Mouse (Mus musculus) hindbrain, embryonic 13.5 days (tissue): ENCODE measurements at regions not wholly inside any gene's neighbourhood (a gene's known extent, or its start where the extent isn't known, plus 50 kb on each side); places are given as distances from the start of the nearest gene placed in this dataset.

Source experiments
- ATAC-seq: fragments of 200-750 bp; cut with Nextera tagmentation; 2 replicates; pipeline ENCODE4 v1.8.0; 2017; ENCODE audit warnings: moderate TSS enrichment; ENCODE audit not compliant: low FRiP score
- H3K27ac ChIP-seq: fragments of 300-500 bp; sonication (generic); 2 replicates; pipeline ENCODE4 v1.5.1; 2015; ENCODE audit warnings: inconsistent platforms, mild to moderate bottlenecking, moderate library complexity
- H3K27me3 ChIP-seq: fragments of 300-500 bp; sonication (generic); 2 replicates; pipeline ENCODE4 v1.6.1; 2015; ENCODE audit warnings: mild to moderate bottlenecking, inconsistent platforms
- H3K36me3 ChIP-seq: fragments of 300-500 bp; sonication (generic); 2 replicates; pipeline ENCODE4 v1.6.1; 2015; ENCODE audit warnings: mild to moderate bottlenecking, inconsistent platforms
- H3K4me1 ChIP-seq: fragments of 300-500 bp; sonication (generic); replicated peaks from 2 replicates; pipeline ENCODE4 v1.6.1; 2015; ENCODE audit warnings: inconsistent platforms
- H3K4me2 ChIP-seq: fragments of 300-500 bp; sonication (generic); 2 replicates; pipeline ENCODE4 v1.6.1; 2015; ENCODE audit warnings: inconsistent platforms, mild to moderate bottlenecking, moderate library complexity
- H3K4me3 ChIP-seq: fragments of 300-500 bp; sonication (generic); 2 replicates; pipeline ENCODE4 v1.5.1; 2015; ENCODE audit warnings: mild to moderate bottlenecking, inconsistent platforms
- H3K9ac ChIP-seq: fragments of 300-500 bp; sonication (generic); 2 replicates; pipeline ENCODE4 v1.6.1; 2015; ENCODE audit warnings: mild to moderate bottlenecking, inconsistent platforms
- H3K9me3 ChIP-seq: fragments of 300-500 bp; sonication (generic); 2 replicates; pipeline ENCODE4 v1.6.1; 2016; ENCODE audit warnings: inconsistent platforms
- WGBS: fragments of 180-500 bp; shearing (Covaris S2); methylation state at CpG from one replicate; pipeline ENCODE4 v1.1.7; 2015; 5-methylcytosine and 5-hydroxymethylcytosine counted together

DNA sequence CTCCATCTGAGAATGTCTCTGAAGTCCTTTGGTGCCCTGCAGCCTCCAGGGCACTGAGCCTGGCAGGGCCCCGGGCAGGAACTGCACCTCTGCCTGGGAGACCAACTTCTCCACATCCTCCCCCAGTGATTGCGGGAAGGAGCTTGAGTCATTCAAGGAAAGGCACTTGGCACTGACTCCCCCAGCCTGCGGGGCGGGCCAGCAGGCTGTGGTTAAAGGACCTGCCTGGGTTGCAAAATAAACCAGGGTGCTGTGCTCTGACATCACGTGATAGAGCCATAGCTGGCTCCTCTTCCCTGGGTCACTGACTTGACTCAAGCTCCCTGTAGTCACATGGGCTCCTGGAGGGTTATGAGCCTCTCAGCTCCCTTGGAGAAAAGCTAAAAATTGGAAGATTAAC is 108.5 kb downstream of the Gm826 start:
- H3K4me3 ChIP-seq, result no peak overlapping the region
- H3K9me3 ChIP-seq, result no peaks in the 10 kb centered on the region
- H3K4me2 ChIP-seq, result no peak overlapping the region
- no peaks in the 10 kb centered on the region for H3K36me3 ChIP-seq
- no peak overlapping the region for H3K9ac ChIP-seq
- 78% methylated on average over 5 of the region's 5 CpGs for WGBS
- H3K27ac ChIP-seq, result no peak overlapping the region
- H3K4me1 ChIP-seq, result no peaks in the 10 kb centered on the region
- ATAC-seq, result no peak
- peaks cover 56% of the 10 kb centered on the region for H3K27me3 ChIP-seq

DNA sequence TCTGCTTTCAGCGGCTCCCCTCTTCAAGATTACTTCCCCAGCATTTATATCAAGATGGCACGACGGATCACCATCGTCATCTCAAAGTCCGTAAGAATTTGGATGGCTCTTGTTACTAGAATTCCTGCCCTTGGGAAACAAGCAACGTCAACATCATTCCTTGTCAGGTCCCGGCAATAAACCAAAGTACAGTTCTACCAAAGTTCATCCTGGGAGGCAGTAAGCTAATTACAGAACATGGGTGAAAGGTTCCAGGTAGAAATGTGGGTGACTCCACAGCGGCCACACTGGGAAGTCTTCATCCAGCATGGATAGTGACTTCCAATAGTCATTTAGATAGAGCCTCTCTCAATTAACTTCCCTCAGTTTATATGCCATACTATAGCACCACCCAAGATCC is 110.6 kb downstream of the Gm826 start:
- 94% methylated on average over 8 of the region's 8 CpGs for WGBS
- Histone ChIP-seq H3K27me3 (peaks cover 60% of the 10 kb centered on the region), H3K9ac (no peak overlapping the region), H3K4me1 (no peaks in the 10 kb centered on the region), H3K9me3 (no peaks in the 10 kb centered on the region), H3K4me3 (no peak overlapping the region), H3K36me3 (no peaks in the 10 kb centered on the region), H3K27ac (no peak overlapping the region), H3K4me2 (no peak overlapping the region)
- no peak for ATAC-seq

GRCm38 (mm10) chr2:160221772-160222171 is 112.2 kb downstream of the Gm826 start:
- Histone ChIP-seq H3K4me1 (no peaks in the 10 kb centered on the region), H3K9me3 (no peaks in the 10 kb centered on the region), H3K4me2 (no peak overlapping the region), H3K9ac (no peak overlapping the region), H3K27me3 (peaks cover 59% of the 10 kb centered on the region), H3K27ac (no peak overlapping the region), H3K4me3 (no peak overlapping the region), H3K36me3 (no peaks in the 10 kb centered on the region)
- no peak for ATAC-seq
- WGBS, result 34% methylated on average over 9 of the region's 11 CpGs

DNA sequence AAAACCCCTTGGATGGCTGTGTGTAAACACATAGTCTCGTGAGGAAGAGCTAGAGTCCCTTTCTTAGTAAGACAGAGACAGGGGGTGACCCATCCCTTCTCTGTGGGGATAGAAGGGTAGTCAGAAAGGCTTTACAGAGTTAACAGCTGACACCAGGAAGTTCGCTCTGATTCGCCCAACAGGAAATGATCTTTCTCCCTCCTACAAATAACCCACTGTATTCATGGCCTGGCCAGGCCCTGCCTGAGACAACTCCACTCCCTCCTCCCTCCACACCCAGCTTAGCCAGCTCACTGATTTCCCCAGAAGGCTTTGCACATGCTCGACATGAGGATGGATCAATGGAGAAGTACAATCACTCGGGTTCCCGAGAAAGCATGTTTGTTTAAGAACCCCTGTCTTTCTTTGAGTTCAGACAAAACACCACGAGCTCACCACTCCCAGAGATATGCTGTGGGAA is 113.4 kb downstream of the Gm826 start:
- Histone ChIP-seq H3K9me3 (no peaks in the 10 kb centered on the region), H3K36me3 (no peaks in the 10 kb centered on the region), H3K4me2 (no peak overlapping the region), H3K4me1 (no peaks in the 10 kb centered on the region), H3K27me3 (peaks cover 57% of the 10 kb centered on the region), H3K4me3 (no peak overlapping the region), H3K27ac (no peak overlapping the region), H3K9ac (no peak overlapping the region)
- WGBS, result 15% methylated on average over 7 of the region's 7 CpGs
- no peak for ATAC-seq

DNA sequence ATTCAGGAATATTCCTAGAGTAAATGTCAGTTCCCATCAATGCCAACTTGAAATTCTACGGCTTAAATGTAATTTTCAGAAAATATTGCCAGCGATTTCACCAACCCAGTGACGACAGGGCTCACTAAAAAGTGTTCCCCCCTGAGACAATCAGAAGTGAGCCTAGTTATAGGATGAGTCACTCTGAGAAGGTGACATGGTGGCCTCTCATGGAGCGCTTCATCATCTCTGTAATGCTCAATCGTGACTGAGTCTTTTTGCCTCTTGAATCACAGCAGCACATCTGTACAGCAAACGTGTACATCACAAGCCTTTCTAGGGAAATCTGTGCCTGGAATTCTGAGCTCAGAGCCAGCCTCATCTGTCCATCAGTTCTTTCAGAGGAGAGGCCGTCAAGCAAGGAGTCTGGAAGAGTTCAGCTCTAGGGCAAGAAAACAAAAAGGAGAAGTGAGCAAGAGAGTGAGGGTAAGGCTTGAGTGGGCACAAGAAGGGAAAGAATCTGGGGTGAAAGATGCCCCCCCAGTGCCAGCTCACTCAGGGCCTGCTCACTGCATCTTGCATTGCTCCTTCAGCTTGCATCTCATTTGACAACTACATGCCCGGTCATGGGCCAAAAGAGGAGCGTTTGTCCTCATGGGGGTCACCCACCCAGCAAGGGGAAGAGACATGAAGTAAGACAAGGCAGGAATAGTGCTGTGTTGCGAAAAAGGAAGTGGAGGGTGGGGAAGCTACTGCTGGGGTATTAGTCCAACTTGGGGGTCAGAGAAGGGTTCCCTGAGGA is 119.7 kb downstream of the Gm826 start:
- peaks cover 23% of the 10 kb centered on the region for H3K27me3 ChIP-seq
- H3K36me3 ChIP-seq, result no peaks in the 10 kb centered on the region
- no peak overlapping the region for H3K4me2 ChIP-seq
- WGBS, result 88% methylated on average over 10 of the region's 10 CpGs
- no peak overlapping the region for H3K4me3 ChIP-seq
- no peak for ATAC-seq
- no peaks in the 10 kb centered on the region for H3K4me1 ChIP-seq
- no peak overlapping the region for H3K27ac ChIP-seq
- no peak overlapping the region for H3K9ac ChIP-seq
- no peaks in the 10 kb centered on the region for H3K9me3 ChIP-seq

GRCm38 (mm10) chr2:160210507-160210906 is 123.5 kb downstream of the Gm826 start:
- Histone ChIP-seq H3K27me3 (peaks cover 18% of the 10 kb centered on the region), H3K9me3 (no peaks in the 10 kb centered on the region), H3K9ac (no peak overlapping the region), H3K36me3 (no peaks in the 10 kb centered on the region), H3K4me3 (no peak overlapping the region), H3K4me1 (no peaks in the 10 kb centered on the region), H3K4me2 (no peak overlapping the region), H3K27ac (no peak overlapping the region)
- WGBS, result 82% methylated on average over 3 of the region's 3 CpGs
- no peak for ATAC-seq

DNA sequence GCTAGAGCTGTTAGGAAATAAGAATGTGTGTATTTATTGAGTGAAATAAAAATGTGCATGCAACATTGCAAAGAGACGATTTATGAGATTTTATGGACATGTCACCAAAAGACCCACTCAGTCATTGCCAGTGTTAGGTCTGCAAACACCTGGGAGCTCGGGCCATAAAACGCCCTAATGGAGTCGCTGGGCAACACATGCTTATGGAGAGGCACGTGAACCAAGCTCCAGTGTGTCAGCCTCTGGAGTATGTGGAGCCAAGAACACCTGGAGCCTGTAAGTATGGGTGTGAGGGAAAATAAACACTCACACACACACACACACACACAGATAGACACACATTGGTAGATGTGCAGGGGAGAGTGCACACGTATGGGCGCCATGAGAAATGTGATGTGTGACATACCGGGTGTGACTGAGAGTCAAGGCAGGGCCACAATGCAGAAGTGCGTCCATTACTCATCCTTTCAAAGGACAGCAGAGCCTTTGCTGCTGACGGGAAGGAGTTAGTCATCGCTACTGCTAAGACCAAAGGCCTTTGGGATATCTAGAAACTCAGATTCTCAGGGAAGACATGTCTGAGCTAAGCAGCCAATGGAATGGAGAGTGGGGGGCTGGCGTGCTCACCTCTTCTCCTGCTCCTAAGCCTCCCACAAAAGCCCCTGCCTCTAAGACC is 124.2 kb downstream of the Gm826 start:
- Histone ChIP-seq H3K27me3 (peaks cover 18% of the 10 kb centered on the region), H3K36me3 (no peaks in the 10 kb centered on the region), H3K4me3 (no peak overlapping the region), H3K4me1 (no peaks in the 10 kb centered on the region), H3K4me2 (no peak overlapping the region), H3K27ac (no peak overlapping the region), H3K9me3 (no peaks in the 10 kb centered on the region), H3K9ac (no peak overlapping the region)
- 91% methylated on average over 12 of the region's 12 CpGs for WGBS
- ATAC-seq, result no peak

GRCm38 (mm10) chr2:160208295-160208694 is 125.7 kb downstream of the Gm826 start:
- WGBS, result 80% methylated on average over 3 of the region's 3 CpGs

GRCm38 (mm10) chr2:160207226-160207625 is 126.7 kb downstream of the Gm826 start:
- Histone ChIP-seq H3K4me1 (no peaks in the 10 kb centered on the region), H3K4me2 (no peak overlapping the region), H3K9ac (no peak overlapping the region), H3K36me3 (no peaks in the 10 kb centered on the region), H3K9me3 (no peaks in the 10 kb centered on the region), H3K4me3 (no peak overlapping the region), H3K27ac (no peak overlapping the region), H3K27me3 (peaks cover 14% of the 10 kb centered on the region; the same call in 1 of the 2 replicates)
- 76% methylated on average over 4 of the region's 4 CpGs for WGBS
- ATAC-seq, result no peak

More at GRCm38 (mm10) chr2:160208295-160208694, 125.7 kb downstream of the Gm826 start:
- no peaks in the 10 kb centered on the region for H3K36me3 ChIP-seq
- no peak overlapping the region for H3K27ac ChIP-seq
- H3K4me2 ChIP-seq, result no peak overlapping the region
- no peak overlapping the region for H3K9ac ChIP-seq
- H3K4me1 ChIP-seq, result no peaks in the 10 kb centered on the region
- no peaks in the 10 kb centered on the region for H3K9me3 ChIP-seq
- H3K27me3 ChIP-seq, result peaks cover 16% of the 10 kb centered on the region
- ATAC-seq, result no peak
- no peak overlapping the region for H3K4me3 ChIP-seq

GRCm38 (mm10) chr2:160192661-160193060 is 141.3 kb downstream of the Gm826 start:
- no peaks in the 10 kb centered on the region for H3K9me3 ChIP-seq
- H3K4me2 ChIP-seq, result no peak overlapping the region
- H3K9ac ChIP-seq, result no peak overlapping the region
- H3K4me1 ChIP-seq, result 0 out of 2 replicates have a peak, but pooled peaks cover 5% of the 10 kb centered on the region
- H3K4me3 ChIP-seq, result no peak overlapping the region
- ATAC-seq, result no peak
- H3K27ac ChIP-seq, result no peak overlapping the region
- H3K36me3 ChIP-seq, result no peaks in the 10 kb centered on the region
- no peaks in the 10 kb centered on the region for H3K27me3 ChIP-seq
- WGBS, result 78% methylated on average over 4 of the region's 4 CpGs

DNA sequence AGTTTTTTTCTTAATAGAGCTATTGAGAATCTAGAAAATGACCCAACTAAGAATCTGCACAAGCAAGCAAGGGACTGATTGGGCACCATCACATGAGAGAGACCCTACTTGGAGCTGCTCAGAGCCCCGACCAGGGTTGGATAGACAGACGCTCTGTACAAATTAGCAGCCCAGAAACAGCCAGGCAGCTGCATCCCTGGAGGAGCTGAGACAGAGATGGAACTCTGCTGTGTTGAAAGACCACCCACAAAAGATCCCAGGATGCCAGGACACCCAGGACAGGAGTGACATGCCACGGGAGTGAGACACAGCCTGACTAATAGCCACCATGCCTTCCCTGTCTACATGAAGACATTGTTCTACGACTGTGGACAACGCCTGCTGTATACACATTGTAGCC is 147.9 kb downstream of the Gm826 start:
- Histone ChIP-seq H3K27me3 (0 out of 2 replicates have a peak, but pooled peaks cover 3% of the 10 kb centered on the region), H3K27ac (no peak overlapping the region), H3K4me2 (no peak overlapping the region), H3K9ac (no peak overlapping the region), H3K36me3 (no peaks in the 10 kb centered on the region), H3K4me1 (no peaks in the 10 kb centered on the region), H3K4me3 (no peak overlapping the region), H3K9me3 (no peaks in the 10 kb centered on the region)
- ATAC-seq, result no peak
- WGBS, result 83% methylated on average over 5 of the region's 5 CpGs

DNA sequence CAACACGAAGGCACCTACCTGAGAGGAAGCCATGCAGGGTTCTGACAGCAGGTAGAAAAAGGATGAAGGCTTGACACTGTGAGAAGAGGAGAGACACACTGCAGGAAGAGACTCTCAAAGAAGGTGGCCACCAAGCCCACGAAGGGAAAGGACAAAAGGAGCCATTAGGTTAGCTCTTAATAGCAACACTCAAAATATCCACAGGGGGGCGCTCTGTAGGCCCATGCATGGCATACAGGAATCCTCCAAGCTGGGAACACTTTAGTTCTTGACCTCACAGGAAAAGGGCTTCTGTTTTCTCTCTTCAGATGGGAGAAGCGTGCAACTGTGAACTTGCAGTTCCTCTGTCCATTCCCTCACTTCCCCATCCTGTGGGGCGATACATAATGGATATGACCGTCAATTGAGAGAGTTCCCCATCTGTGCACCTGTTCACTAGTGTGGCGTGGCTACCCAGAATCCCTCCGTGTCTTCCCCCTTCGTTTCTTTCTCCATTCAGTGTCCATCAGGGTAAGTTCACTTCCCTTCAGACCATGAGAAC is 162.9 kb downstream of the Gm826 start:
- Histone ChIP-seq H3K4me2 (no peak overlapping the region), H3K9me3 (no peaks in the 10 kb centered on the region), H3K27ac (no peak overlapping the region), H3K4me3 (no peak overlapping the region), H3K27me3 (0 out of 2 replicates have a peak, but pooled peaks cover 2% of the 10 kb centered on the region), H3K9ac (no peak overlapping the region), H3K36me3 (no peaks in the 10 kb centered on the region), H3K4me1 (0 out of 2 replicates have a peak, but pooled peaks cover 6% of the 10 kb centered on the region)
- 78% methylated on average over 9 of the region's 9 CpGs for WGBS
- ATAC-seq, result no peak
